Mouse (Mus musculus): ENCODE measurements around the gene Rpia. TPM values are rescaled to one million over a fixed set of nuclear protein-coding genes. Genes with fewer than 3 reads are reported as not detected.

The Rpia gene
- polyA plus RNA-seq, 1 experiment, result 6.5 TPM

- Histone ChIP-seq H3K27me3 (ENCODE audit: control insufficient read depth, insufficient read depth, low read length, poor library complexity, severe bottlenecking) (no peaks in the 10 kb centered on the region), H3K36me3 (ENCODE audit: control insufficient read depth, insufficient read depth, low read length, poor library complexity, severe bottlenecking) (no peaks in the 10 kb centered on the region), H3K4me1 (ENCODE audit: control insufficient read depth, insufficient read depth, low read length) (no peaks in the 10 kb centered on the region), H3K4me3 (ENCODE audit: low read depth, low read length) (no peak overlapping the region), H3K9ac (ENCODE audit: low read depth, poor library complexity, severe bottlenecking) (no peak overlapping the region), H3K27ac (ENCODE audit: insufficient read depth, low read length) (no peak overlapping the region), H3K9me3 (replicated peaks; ENCODE audit: control insufficient read depth, insufficient read depth, low read length, poor library complexity, severe bottlenecking) (no peaks in the 10 kb centered on the region)
- TF ChIP-seq CTCF (IDR thresholded peaks at IDR 0.05; ENCODE audit: low read depth, low read length), result no peak
- no peak for TF ChIP-seq EP300 (IDR thresholded peaks at IDR 0.05; ENCODE audit: insufficient read depth, low read depth, low read length)
Observed at GRCm38 (mm10) chr6:70751898-70752273, 40.1 kb downstream of the Rpia start.

GRCm38 (mm10) chr6:70751251-70751897 lies 40.7 kb downstream of the Rpia start:
- no peaks in the 10 kb centered on the region for H3K9me3 ChIP-seq (replicated peaks; ENCODE audit: control insufficient read depth, insufficient read depth, low read length, poor library complexity, severe bottlenecking)
- H3K9ac ChIP-seq (ENCODE audit: low read depth, poor library complexity, severe bottlenecking), result no peak overlapping the region
- H3K27ac ChIP-seq (ENCODE audit: insufficient read depth, low read length), result no peak overlapping the region
- H3K27me3 ChIP-seq (ENCODE audit: control insufficient read depth, insufficient read depth, low read length, poor library complexity, severe bottlenecking), result no peaks in the 10 kb centered on the region
- TF ChIP-seq EP300 (IDR thresholded peaks at IDR 0.05; ENCODE audit: insufficient read depth, low read depth, low read length), result no peak
- TF ChIP-seq POLR2A (IDR thresholded peaks at IDR 0.05; ENCODE audit: insufficient read depth, low read length), result no peak
- TF ChIP-seq CTCF (IDR thresholded peaks at IDR 0.05; ENCODE audit: low read depth, low read length), result no peak
- H3K4me3 ChIP-seq (ENCODE audit: low read depth, low read length), result no peak overlapping the region
- no peaks in the 10 kb centered on the region for H3K36me3 ChIP-seq (ENCODE audit: control insufficient read depth, insufficient read depth, low read length, poor library complexity, severe bottlenecking)
- no peaks in the 10 kb centered on the region for H3K4me1 ChIP-seq (ENCODE audit: control insufficient read depth, insufficient read depth, low read length)

GRCm38 (mm10) chr6:70749750-70750149 lies 42.3 kb downstream of the Rpia start:
- Histone ChIP-seq H3K27ac (ENCODE audit: insufficient read depth, low read length) (no peak overlapping the region), H3K4me3 (ENCODE audit: low read depth, low read length) (no peak overlapping the region), H3K4me1 (ENCODE audit: control insufficient read depth, insufficient read depth, low read length) (no peaks in the 10 kb centered on the region), H3K27me3 (ENCODE audit: control insufficient read depth, insufficient read depth, low read length, poor library complexity, severe bottlenecking) (no peaks in the 10 kb centered on the region), H3K9ac (ENCODE audit: low read depth, poor library complexity, severe bottlenecking) (no peak overlapping the region), H3K36me3 (ENCODE audit: control insufficient read depth, insufficient read depth, low read length, poor library complexity, severe bottlenecking) (no peaks in the 10 kb centered on the region), H3K9me3 (replicated peaks; ENCODE audit: control insufficient read depth, insufficient read depth, low read length, poor library complexity, severe bottlenecking) (no peaks in the 10 kb centered on the region)
- TF ChIP-seq CTCF (IDR thresholded peaks at IDR 0.05; ENCODE audit: low read depth, low read length) (no peak), POLR2A (IDR thresholded peaks at IDR 0.05; ENCODE audit: insufficient read depth, low read length) (no peak), EP300 (IDR thresholded peaks at IDR 0.05; ENCODE audit: insufficient read depth, low read depth, low read length) (no peak)

GRCm38 (mm10) chr6:70747702-70748101 lies 44.3 kb downstream of the Rpia start:
- no peak for TF ChIP-seq POLR2A (IDR thresholded peaks at IDR 0.05; ENCODE audit: insufficient read depth, low read length)
- TF ChIP-seq EP300 (IDR thresholded peaks at IDR 0.05; ENCODE audit: insufficient read depth, low read depth, low read length), result no peak
- no peak for TF ChIP-seq CTCF (IDR thresholded peaks at IDR 0.05; ENCODE audit: low read depth, low read length)
- Histone ChIP-seq H3K27me3 (ENCODE audit: control insufficient read depth, insufficient read depth, low read length, poor library complexity, severe bottlenecking) (no peaks in the 10 kb centered on the region; the same call in 1 of the 2 replicates), H3K9me3 (replicated peaks; ENCODE audit: control insufficient read depth, insufficient read depth, low read length, poor library complexity, severe bottlenecking) (no peaks in the 10 kb centered on the region), H3K4me1 (ENCODE audit: control insufficient read depth, insufficient read depth, low read length) (no peaks in the 10 kb centered on the region), H3K9ac (ENCODE audit: low read depth, poor library complexity, severe bottlenecking) (no peak overlapping the region), H3K36me3 (ENCODE audit: control insufficient read depth, insufficient read depth, low read length, poor library complexity, severe bottlenecking) (no peaks in the 10 kb centered on the region), H3K4me3 (ENCODE audit: low read depth, low read length) (no peak overlapping the region), H3K27ac (ENCODE audit: insufficient read depth, low read length) (no peak overlapping the region)

- Histone ChIP-seq H3K9me3 (replicated peaks; ENCODE audit: control insufficient read depth, insufficient read depth, low read length, poor library complexity, severe bottlenecking) (no peaks in the 10 kb centered on the region), H3K27me3 (ENCODE audit: control insufficient read depth, insufficient read depth, low read length, poor library complexity, severe bottlenecking) (no peaks in the 10 kb centered on the region; the same call in 1 of the 2 replicates), H3K4me1 (ENCODE audit: control insufficient read depth, insufficient read depth, low read length) (no peaks in the 10 kb centered on the region), H3K36me3 (ENCODE audit: control insufficient read depth, insufficient read depth, low read length, poor library complexity, severe bottlenecking) (no peaks in the 10 kb centered on the region), H3K9ac (ENCODE audit: low read depth, poor library complexity, severe bottlenecking) (no peak overlapping the region), H3K4me3 (ENCODE audit: low read depth, low read length) (no peak overlapping the region), H3K27ac (ENCODE audit: insufficient read depth, low read length) (no peak overlapping the region)
- no peak for TF ChIP-seq POLR2A (IDR thresholded peaks at IDR 0.05; ENCODE audit: insufficient read depth, low read length)
- TF ChIP-seq CTCF (IDR thresholded peaks at IDR 0.05; ENCODE audit: low read depth, low read length), result no peak
- TF ChIP-seq EP300 (IDR thresholded peaks at IDR 0.05; ENCODE audit: insufficient read depth, low read depth, low read length), result no peak
Observed at GRCm38 (mm10) chr6:70743902-70744301, 48.1 kb downstream of the Rpia start.

- H3K27ac ChIP-seq (ENCODE audit: insufficient read depth, low read length), result no peak overlapping the region
- no peak overlapping the region for H3K9ac ChIP-seq (ENCODE audit: low read depth, poor library complexity, severe bottlenecking)
- H3K4me1 ChIP-seq (ENCODE audit: control insufficient read depth, insufficient read depth, low read length), result no peaks in the 10 kb centered on the region
- no peaks in the 10 kb centered on the region for H3K36me3 ChIP-seq (ENCODE audit: control insufficient read depth, insufficient read depth, low read length, poor library complexity, severe bottlenecking)
- no peak for TF ChIP-seq POLR2A (IDR thresholded peaks at IDR 0.05; ENCODE audit: insufficient read depth, low read length)
- TF ChIP-seq CTCF (IDR thresholded peaks at IDR 0.05; ENCODE audit: low read depth, low read length), result no peak
- TF ChIP-seq EP300 (IDR thresholded peaks at IDR 0.05; ENCODE audit: insufficient read depth, low read depth, low read length), result no peak
- H3K4me3 ChIP-seq (ENCODE audit: low read depth, low read length), result no peak overlapping the region
- no peaks in the 10 kb centered on the region; the same call in 1 of the 2 replicates for H3K27me3 ChIP-seq (ENCODE audit: control insufficient read depth, insufficient read depth, low read length, poor library complexity, severe bottlenecking)
- no peaks in the 10 kb centered on the region for H3K9me3 ChIP-seq (replicated peaks; ENCODE audit: control insufficient read depth, insufficient read depth, low read length, poor library complexity, severe bottlenecking)
Observed at GRCm38 (mm10) chr6:70742833-70743232, 49.2 kb downstream of the Rpia start.

Data from ES-Bruce4 (cell line).